Mouse (Mus musculus) heart, embryonic 15.5 days (tissue): ENCODE measurements around the gene Cyp51. TPM values are rescaled to one million over a fixed set of nuclear protein-coding genes. Genes with fewer than 3 reads are reported as not detected.

Experiments used
- polyA plus RNA-seq: library from polyadenylated mRNA; unstranded; fragments of >200 nt; fragmentation: Nextera tagmentation; extraction: Ambion mirVana; gene quantifications from 2 replicates; pipeline ENCODE4 v1.2.1, GENCODE M21; 2015

Cyp51 gene
- polyA plus RNA-seq, 1 experiment from 2014 or later, result 21.7 TPM

Other genes with a start within 250 kb of the Cyp51 start
- 4.6 and 4.8 TPM in 2 replicates for gene Mterf1a, start 210.8 kb downstream of the Cyp51 start, polyA plus RNA-seq
- gene Akap9, start 176.7 kb downstream of the Cyp51 start, polyA plus RNA-seq, result 82.3 and 102 TPM in 2 replicates
- 1.3 and 1.9 TPM in 2 replicates for gene Mterf1b, start 87.6 kb upstream of the Cyp51 start, polyA plus RNA-seq